Mouse (Mus musculus) forebrain, embryonic 11.5 days (tissue): ENCODE results near the gene Pgm2. TPM values are rescaled to one million over a fixed set of nuclear protein-coding genes. Genes with fewer than 3 reads are reported as not detected.

ENCODE experiments used
- ATAC-seq: fragments of 200-750 bp; cut with Nextera tagmentation; replicated peaks from 2 replicates; pipeline ENCODE4 v1.8.0; 2017; ENCODE audit warnings: moderate TSS enrichment; ENCODE audit not compliant: low FRiP score
- DNase-seq: peaks from one replicate; pipeline ENCODE4 v3.0.0-alpha.2; 2017; ENCODE audit warnings: low spot score
- H3K27ac ChIP-seq: fragments of 300-500 bp; sonication (generic); 2 replicates; pipeline ENCODE4 v1.5.1; 2014; ENCODE audit warnings: low read depth, low read length
- H3K27me3 ChIP-seq: fragments of 300-500 bp; sonication (generic); 2 replicates; pipeline ENCODE4 v1.6.1; 2014; ENCODE audit warnings: mild to moderate bottlenecking, low read length, mixed read lengths; ENCODE audit not compliant: control insufficient read depth, insufficient read depth
- H3K36me3 ChIP-seq: fragments of 300-500 bp; sonication (generic); 2 replicates; pipeline ENCODE4 v1.6.1; 2014; ENCODE audit warnings: mild to moderate bottlenecking, low read length, moderate library complexity, mixed read lengths; ENCODE audit not compliant: control insufficient read depth, insufficient read depth
- H3K4me1 ChIP-seq: fragments of 300-500 bp; sonication (generic); replicated peaks from 2 replicates; pipeline ENCODE4 v1.6.1; 2014; ENCODE audit warnings: low read length, mixed read lengths; ENCODE audit not compliant: control insufficient read depth, insufficient read depth
- H3K4me2 ChIP-seq: fragments of 300-500 bp; sonication (generic); 2 replicates; pipeline ENCODE4 v1.6.1; 2014; ENCODE audit warnings: low read depth, mild to moderate bottlenecking, low read length, moderate library complexity, mixed read lengths; ENCODE audit not compliant: severe bottlenecking
- H3K4me3 ChIP-seq: fragments of 300-500 bp; sonication (generic); 2 replicates; pipeline ENCODE4 v1.5.1; 2014; ENCODE audit warnings: low read depth, low read length
- H3K9ac ChIP-seq: fragments of 300-500 bp; sonication (generic); 2 replicates; pipeline ENCODE4 v1.6.1; 2014; ENCODE audit warnings: low read length
- H3K9me3 ChIP-seq: fragments of 300-500 bp; sonication (generic); 2 replicates; pipeline ENCODE4 v1.6.1; 2016; ENCODE audit warnings: low read length, mixed read lengths; ENCODE audit not compliant: control insufficient read depth
- WGBS: fragments of 180-500 bp; shearing (Covaris S2); extraction: QIAGEN DNeasy Blood & Tissue Kit; methylation state at CpG from one replicate; pipeline ENCODE4 v1.1.7; 2014; 5-methylcytosine and 5-hydroxymethylcytosine counted together
- polyA plus RNA-seq: library from polyadenylated mRNA; unstranded; fragments of >200 nt; fragmentation: Nextera tagmentation; extraction: Ambion mirVana; gene quantifications from 2 replicates; pipeline ENCODE4 v1.2.1, GENCODE M21; 2014

The Pgm2 gene
- polyA plus RNA-seq, 1 experiment from 2014 or later = 29.7 TPM

DNA sequence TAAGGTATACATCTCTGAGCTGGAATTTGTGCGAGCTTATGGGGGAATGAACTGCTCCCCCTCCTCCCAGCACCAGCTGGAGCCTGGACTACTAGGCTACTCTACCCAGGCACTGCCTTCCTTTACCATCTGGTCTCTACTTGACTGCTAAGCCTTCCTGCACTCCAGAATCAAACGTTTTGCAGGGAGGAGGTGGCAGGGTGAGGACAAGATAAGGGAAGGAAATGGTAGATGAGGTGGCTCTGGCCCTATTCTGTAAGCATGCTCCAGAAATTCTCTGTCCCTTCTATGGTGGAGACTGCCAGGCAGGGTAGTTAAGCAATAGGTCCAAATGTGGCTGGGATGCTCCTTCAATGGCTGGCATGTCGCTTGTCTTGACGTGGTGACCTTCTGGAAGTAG lies 65.8 kb downstream of the Pgm2 start:
- Histone ChIP-seq H3K27ac (no peak overlapping the region), H3K36me3 (no peaks in the 10 kb centered on the region), H3K4me3 (no peak overlapping the region), H3K9ac (no peak overlapping the region), H3K27me3 (peaks cover 11% of the 10 kb centered on the region), H3K9me3 (no peaks in the 10 kb centered on the region), H3K4me2 (no peak overlapping the region), H3K4me1 (no peaks in the 10 kb centered on the region)
- DNase-seq (no peak), ATAC-seq (no peak)
- WGBS = 38% methylated on average over 4 of the region's 4 CpGs

DNA sequence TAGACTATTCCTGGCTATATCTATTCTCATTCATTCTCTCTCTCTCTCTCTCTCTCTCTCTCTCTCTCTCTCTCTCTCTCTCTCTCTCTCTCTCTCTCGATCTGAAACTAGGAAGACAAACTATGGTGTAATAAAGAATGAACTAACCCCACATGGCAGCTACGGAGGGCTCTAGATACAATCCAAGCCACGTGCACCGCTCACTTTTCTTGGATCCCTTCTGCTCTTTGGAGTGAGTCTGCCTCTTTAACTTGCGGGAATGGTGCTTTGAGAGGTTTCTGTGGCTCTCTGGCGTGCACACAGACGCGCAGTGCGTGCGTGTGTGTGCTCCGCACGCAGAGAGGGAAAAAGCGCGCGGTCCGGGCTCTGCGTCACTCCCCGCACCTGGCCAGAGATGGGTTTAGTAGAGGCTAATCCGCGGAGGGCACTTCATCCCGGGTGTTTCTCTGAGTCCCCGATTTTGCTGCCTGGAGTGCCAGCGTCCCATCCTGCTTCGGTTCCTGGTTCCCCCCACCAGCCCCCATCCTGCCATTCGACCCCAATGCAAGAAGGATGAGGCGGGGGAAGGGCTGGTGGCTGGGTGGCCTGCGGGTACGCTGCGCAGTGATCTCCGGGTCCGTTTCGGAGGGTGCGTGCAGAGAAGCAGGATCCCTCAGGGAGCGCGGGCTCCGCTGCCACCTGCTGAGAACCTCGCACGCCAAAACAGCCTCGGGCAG lies 66.5 kb downstream of the Pgm2 start:
- H3K4me3 ChIP-seq = peak overlapping the region; percentile 67
- no peak overlapping the region for H3K27ac ChIP-seq
- peak; percentile 78 for DNase-seq
- peak; percentile 65 for ATAC-seq
- peak overlapping the region; percentile 100 for H3K4me2 ChIP-seq
- no peaks in the 10 kb centered on the region for H3K9me3 ChIP-seq
- peaks cover 11% of the 10 kb centered on the region for H3K27me3 ChIP-seq
- H3K9ac ChIP-seq = peak overlapping the region; percentile 68
- WGBS = under 1% methylated on average over 39 of the region's 39 CpGs
- no peaks in the 10 kb centered on the region for H3K36me3 ChIP-seq
- no peaks in the 10 kb centered on the region for H3K4me1 ChIP-seq

DNA sequence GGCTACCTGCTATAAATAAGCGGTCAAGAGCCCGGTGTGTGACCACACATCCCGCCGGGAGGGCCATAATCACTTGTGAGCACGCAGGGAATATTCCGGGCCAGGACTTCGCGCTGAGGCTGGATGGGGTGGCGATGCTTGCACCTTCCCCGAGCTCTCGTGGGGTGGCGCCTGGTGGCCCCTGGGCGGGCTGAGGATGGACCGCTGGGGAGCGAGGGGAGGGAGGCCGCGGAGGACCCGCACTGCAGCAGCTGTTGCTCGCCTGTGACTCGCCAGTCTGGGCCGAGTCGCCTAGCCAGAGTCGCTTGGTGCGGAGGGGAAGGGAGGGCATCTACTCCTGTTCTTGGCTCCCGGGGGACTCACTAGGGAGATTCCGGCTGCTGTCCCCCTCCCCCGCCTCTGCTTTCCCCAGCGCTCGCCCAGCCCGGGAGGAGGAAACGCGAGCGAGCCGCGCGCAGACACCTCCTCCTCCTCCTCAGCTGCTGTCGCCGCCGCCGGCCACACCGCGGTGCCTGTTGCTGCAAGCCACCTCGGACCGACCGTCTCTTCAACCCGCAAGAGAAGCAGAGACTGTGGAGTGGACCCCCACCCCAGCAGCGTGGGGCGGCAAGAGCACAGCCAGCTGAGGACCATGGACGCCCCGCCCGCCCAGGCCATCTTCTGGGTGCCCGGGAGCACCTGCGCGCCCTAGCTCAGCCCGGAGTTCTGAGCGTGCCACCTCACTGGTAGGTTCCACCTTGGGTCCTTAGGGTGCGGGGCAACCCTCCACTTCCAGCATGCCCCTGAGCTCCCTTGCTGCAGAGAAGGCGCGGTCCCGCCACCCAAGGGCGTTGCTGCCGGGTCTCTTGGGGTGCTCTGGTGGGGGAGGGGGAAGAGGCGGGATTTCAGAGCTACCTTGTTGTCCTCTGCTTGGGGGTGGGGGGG lies 67.3 kb downstream of the Pgm2 start:
- H3K9ac ChIP-seq = peak overlapping the region; percentile 68
- ATAC-seq (peak; percentile 85), DNase-seq (peak; percentile 84)
- H3K4me1 ChIP-seq = no peaks in the 10 kb centered on the region
- H3K9me3 ChIP-seq = no peaks in the 10 kb centered on the region
- H3K27me3 ChIP-seq = peaks cover 11% of the 10 kb centered on the region
- no peaks in the 10 kb centered on the region for H3K36me3 ChIP-seq
- H3K4me3 ChIP-seq = peak overlapping the region; percentile 67
- under 1% methylated on average over 50 of the region's 63 CpGs for WGBS
- peak overlapping the region; percentile 100 for H3K4me2 ChIP-seq
- no peak overlapping the region for H3K27ac ChIP-seq

DNA sequence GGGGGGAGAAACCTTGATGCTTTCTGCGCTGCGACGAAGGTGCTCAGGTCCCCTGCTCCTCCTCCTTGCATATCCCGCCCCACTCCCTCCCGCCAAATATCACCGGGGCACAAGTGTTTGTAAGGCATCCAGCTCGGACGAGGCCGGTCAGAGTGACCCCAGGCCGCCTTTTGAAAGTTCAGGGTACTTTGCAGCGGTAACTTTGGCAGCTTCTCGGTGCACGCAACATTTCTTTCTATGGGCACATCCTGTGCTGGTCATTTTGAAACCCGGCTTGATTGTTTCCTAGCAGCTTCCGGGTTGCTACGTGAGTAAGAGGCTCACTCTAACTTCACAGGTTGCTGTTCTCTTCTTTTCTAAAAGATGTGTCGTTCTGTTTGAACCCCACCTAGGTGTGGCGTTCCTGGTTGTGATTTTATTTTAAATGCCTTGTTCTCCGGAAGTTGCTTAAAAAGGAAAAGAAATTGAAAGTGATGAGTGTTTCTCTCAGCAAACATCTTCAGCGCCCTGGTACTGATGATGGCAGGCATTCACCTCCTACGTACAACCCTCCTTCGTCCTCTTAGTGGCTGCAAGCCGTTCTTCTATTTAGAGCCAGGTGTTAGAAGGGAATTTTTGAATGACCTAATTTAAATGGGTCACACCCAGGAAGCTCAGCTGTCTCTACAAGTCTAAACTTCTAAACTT lies 68.1 kb downstream of the Pgm2 start:
- Histone ChIP-seq H3K27ac (no peak overlapping the region), H3K27me3 (peaks cover 11% of the 10 kb centered on the region), H3K9ac (peak overlapping the region; percentile 68), H3K4me1 (no peaks in the 10 kb centered on the region), H3K4me3 (peak overlapping the region; percentile 67), H3K9me3 (no peaks in the 10 kb centered on the region), H3K4me2 (peak overlapping the region; percentile 100), H3K36me3 (no peaks in the 10 kb centered on the region)
- DNase-seq = peak; percentile 59
- 0 out of 2 replicates have a peak, but pooled peaks have one; percentile 3 for ATAC-seq
- 1% methylated on average over 20 of the region's 23 CpGs for WGBS

DNA sequence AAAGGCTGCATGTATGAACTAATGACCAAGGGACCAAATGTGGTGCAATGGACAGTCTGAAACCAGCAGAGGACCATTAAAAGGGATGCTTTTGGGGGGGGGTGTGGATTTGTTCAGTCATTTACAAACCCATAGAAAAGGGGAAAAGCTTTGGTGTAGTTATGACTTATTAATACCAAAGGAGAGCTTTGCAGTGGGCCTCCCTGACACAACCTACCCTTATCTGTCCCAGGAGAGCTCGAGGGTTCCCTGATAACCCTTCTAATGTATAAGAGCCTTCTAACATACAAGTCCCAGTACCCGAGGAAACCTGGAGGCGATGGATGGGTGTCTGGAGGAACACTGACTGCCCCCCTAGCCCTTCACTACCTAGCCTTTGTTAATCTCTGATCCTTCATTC lies 69.2 kb downstream of the Pgm2 start:
- Histone ChIP-seq H3K36me3 (no peaks in the 10 kb centered on the region), H3K9ac (no peak overlapping the region), H3K4me3 (no peak overlapping the region), H3K4me2 (no peak overlapping the region), H3K27me3 (peaks cover 11% of the 10 kb centered on the region), H3K27ac (no peak overlapping the region), H3K9me3 (no peaks in the 10 kb centered on the region), H3K4me1 (no peaks in the 10 kb centered on the region)
- DNase-seq (no peak), ATAC-seq (no peak)
- 82% methylated on average over 3 of the region's 3 CpGs for WGBS

DNA sequence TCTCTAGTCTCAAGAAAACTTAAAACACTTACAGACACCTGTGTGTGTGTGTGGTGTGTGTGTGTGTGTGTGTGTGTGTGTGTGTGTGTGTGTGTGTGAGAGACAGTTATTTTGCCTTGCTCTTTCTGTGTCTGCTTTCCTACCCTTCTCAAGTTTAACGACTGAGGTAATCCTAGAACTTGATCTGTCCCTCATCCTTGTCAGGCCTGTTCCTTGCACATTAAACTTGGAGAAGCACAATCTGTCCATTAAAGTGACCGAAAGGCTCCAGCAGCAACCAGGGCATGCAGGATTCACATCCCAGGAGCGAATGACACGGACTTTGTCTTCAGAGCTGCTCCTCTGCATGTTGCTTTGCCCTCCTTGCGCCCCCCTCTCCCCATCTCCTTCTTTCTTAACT lies 69.8 kb downstream of the Pgm2 start:
- ATAC-seq (no peak), DNase-seq (no peak)
- no peak overlapping the region for H3K27ac ChIP-seq
- H3K4me3 ChIP-seq = no peak overlapping the region
- no peaks in the 10 kb centered on the region for H3K36me3 ChIP-seq
- no peak overlapping the region for H3K4me2 ChIP-seq
- H3K4me1 ChIP-seq = no peaks in the 10 kb centered on the region
- WGBS = 88% methylated on average over 5 of the region's 5 CpGs
- no peak overlapping the region for H3K9ac ChIP-seq
- H3K9me3 ChIP-seq = no peaks in the 10 kb centered on the region
- H3K27me3 ChIP-seq = peaks cover 11% of the 10 kb centered on the region

DNA sequence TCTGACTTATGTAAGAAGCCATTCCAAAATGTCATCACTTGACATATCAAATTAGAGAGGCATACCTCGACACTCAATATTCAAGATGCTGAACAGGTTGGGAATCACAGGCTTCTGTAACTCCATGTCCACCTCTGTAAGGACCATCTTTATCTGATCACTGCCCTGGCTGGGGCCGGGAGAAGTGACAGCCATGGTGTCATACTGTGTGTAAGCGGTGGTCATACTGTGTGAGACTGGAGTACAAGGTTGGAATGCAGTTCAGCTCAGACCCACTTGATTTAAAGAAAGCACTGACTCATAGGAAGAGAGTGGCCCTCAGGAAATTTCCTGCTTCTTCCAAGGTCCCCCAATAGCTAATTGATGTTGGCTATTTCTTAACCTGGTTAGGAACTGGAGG lies 71.7 kb downstream of the Pgm2 start:
- Histone ChIP-seq H3K4me2 (no peak overlapping the region), H3K4me3 (no peak overlapping the region), H3K9ac (no peak overlapping the region), H3K9me3 (no peaks in the 10 kb centered on the region), H3K36me3 (no peaks in the 10 kb centered on the region), H3K27me3 (peaks cover 2% of the 10 kb centered on the region; the same call in 1 of the 2 replicates), H3K27ac (no peak overlapping the region), H3K4me1 (no peaks in the 10 kb centered on the region)
- ATAC-seq = no peak
- no peak for DNase-seq
- 88% methylated on average over 3 of the region's 3 CpGs for WGBS

DNA sequence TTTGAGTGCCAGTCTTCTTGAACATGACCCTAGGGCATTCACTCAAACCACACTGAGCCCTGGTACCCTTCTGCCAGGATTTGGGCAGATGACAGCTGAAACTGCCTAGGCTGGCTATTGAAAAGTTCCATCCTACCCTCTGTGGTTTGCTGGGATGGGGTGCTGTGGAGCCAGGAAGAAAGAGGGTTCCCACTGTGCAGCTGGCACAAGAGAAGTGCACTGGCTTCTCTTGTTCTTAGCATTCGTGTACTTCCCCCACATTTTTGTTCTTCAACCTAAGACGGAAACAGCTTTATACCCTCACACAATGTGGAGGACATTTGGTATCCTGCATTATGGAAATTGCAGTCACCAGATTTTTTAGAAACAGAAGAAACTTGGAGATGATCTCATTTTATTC lies 73.1 kb downstream of the Pgm2 start:
- ATAC-seq = no peak
- Histone ChIP-seq H3K27ac (no peak overlapping the region), H3K4me1 (no peaks in the 10 kb centered on the region), H3K4me2 (no peak overlapping the region), H3K4me3 (no peak overlapping the region), H3K9ac (no peak overlapping the region), H3K9me3 (no peaks in the 10 kb centered on the region), H3K27me3 (no peaks in the 10 kb centered on the region; the same call in 1 of the 2 replicates), H3K36me3 (no peaks in the 10 kb centered on the region)
- no peak for DNase-seq
- WGBS = 52% methylated on average over 2 of the region's 2 CpGs
